Mouse (Mus musculus): ENCODE measurements around the gene Bud31.

DNA sequence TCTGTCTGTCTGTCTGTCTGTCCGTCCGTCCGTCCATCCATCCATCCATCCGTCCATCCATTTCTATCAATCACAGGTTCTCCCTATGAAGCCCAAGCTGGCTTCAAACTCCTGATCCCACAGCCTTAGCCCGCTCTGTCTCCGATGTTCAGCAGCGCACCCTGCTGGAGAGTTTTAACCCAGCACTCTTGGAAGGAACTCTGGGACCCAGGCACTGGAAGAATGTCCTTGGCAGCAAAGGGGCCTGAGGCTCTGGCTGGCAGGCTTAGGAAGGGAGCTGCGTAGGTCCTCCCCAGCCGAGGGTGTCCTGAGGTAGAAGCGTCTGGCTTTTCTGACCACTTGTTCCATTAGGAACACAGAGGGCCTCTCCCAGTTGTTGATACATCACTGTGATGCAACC is 23.2 kb upstream of the Bud31 start:
- TF ChIP-seq CTCF (IDR thresholded peaks at IDR 0.05; ENCODE audit: low read depth) (peak; percentile 60), EP300 (IDR thresholded peaks at IDR 0.05; ENCODE audit: low read depth) (no peak)

Measured in heart, postnatal 0 days (tissue).